Mouse (Mus musculus): ENCODE data around the gene Mnat1.

- TF ChIP-seq CTCF (IDR thresholded peaks at IDR 0.05; ENCODE audit: control insufficient read depth, insufficient read depth, insufficient replicate concordance, low read depth, low read length), result no peak
- TF ChIP-seq POLR2A (IDR thresholded peaks at IDR 0.05; ENCODE audit: control insufficient read depth, low read depth, low read length), result no peak
Measured at GRCm38 (mm10) chr12:73266597-73266996, 143.1 kb downstream of the Mnat1 start.
